Mouse (Mus musculus): ENCODE data around the gene Celf3. TPM values are rescaled to one million over a fixed set of nuclear protein-coding genes. Genes with fewer than 3 reads are reported as not detected.

Celf3 gene
- polyA plus RNA-seq, 1 experiment, result 0.07 TPM

DNA sequence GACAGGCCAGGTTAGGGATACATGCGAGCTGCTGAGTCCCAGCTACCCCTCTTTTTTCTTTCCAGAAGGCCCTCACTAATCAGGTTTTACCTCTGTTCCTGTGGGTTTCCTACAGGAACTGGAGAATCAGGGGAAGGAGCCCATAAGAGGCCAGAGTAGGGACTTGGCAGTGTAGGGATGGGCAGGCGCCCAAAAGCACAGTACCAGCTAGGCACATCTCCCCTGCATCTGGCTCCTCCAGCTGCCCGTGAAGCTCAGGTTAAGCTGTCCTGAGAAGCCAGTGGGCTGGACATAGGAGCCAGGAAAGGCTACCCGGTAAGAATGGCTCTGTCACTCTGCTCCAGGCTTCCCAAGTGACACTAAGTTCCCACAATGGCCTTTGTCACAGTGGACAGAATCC, 3.3 kb downstream of the Celf3 start:
- no peak for TF ChIP-seq MYOD1 (IDR thresholded peaks at IDR 0.05; ENCODE audit: control insufficient read depth, insufficient read length, low read depth)
- TF ChIP-seq CTCF (IDR thresholded peaks at IDR 0.05; ENCODE audit: control insufficient read depth, insufficient read depth, insufficient read length), result no peak
- no peak for TF ChIP-seq CEBPB (IDR thresholded peaks at IDR 0.05; ENCODE audit: low read depth)
- TF ChIP-seq MYOG (IDR thresholded peaks at IDR 0.05; ENCODE audit: control insufficient read depth, extremely low read depth, insufficient read length), result no peak
- TF ChIP-seq FOSL1 (IDR thresholded peaks at IDR 0.05; ENCODE audit: insufficient read depth, low read length, poor library complexity, severe bottlenecking), result no peak
- TF ChIP-seq USF1 (IDR thresholded peaks at IDR 0.05; ENCODE audit: low read depth), result no peak
- TF ChIP-seq MAX (IDR thresholded peaks at IDR 0.05), result no peak

DNA sequence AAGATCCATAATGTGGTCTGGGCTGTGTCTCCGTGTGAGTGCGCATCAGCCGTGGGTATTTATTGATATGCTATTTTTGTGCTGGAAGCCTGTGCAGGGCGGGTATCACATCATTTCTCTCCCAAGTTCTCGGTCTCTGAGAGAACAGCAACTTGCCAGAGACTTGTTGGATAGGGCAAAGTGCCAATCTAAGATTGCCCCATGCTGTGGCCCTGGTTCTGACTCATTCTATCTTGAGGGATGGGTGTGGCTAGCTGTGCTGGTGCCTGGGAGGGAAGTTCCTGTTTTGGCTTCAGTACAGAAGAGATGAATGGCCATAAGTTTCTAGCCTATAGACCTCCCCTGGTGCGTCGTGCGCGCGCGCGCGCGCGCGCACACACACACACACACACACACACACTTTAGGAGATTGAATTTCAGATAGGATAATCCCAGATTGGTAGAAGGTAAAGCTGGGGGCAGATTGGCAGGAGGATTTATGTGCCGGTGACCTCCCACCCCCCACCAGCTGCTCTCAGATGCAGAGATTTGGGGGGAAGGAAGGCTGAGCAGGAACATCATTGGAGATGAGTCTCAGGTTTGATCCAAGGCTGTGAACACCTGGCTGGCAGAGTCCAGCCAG, 4.8 kb downstream of the Celf3 start:
- no peaks in the 10 kb centered on the region for H3K79me2 ChIP-seq (ENCODE audit: control insufficient read depth, insufficient read depth)
- H3K4me3 ChIP-seq (ENCODE audit: insufficient read depth, poor library complexity, severe bottlenecking), result no peak overlapping the region
- TF ChIP-seq MYOG (IDR thresholded peaks at IDR 0.05; ENCODE audit: control insufficient read depth, extremely low read depth, insufficient read length) (no peak), MAX (IDR thresholded peaks at IDR 0.05) (no peak), FOSL1 (IDR thresholded peaks at IDR 0.05; ENCODE audit: insufficient read depth, low read length, poor library complexity, severe bottlenecking) (no peak), CTCF (IDR thresholded peaks at IDR 0.05; ENCODE audit: control insufficient read depth, insufficient read depth, insufficient read length) (no peak), USF1 (IDR thresholded peaks at IDR 0.05; ENCODE audit: low read depth) (no peak), MYOD1 (IDR thresholded peaks at IDR 0.05; ENCODE audit: control insufficient read depth, insufficient read length, low read depth) (no peak), CEBPB (IDR thresholded peaks at IDR 0.05; ENCODE audit: low read depth) (no peak)
- H3K27me3 ChIP-seq (ENCODE audit: control insufficient read depth, insufficient read depth, insufficient read length), result no peaks in the 10 kb centered on the region
- no peaks in the 10 kb centered on the region for H3K36me3 ChIP-seq (ENCODE audit: control insufficient read depth, insufficient read depth)
- no peak overlapping the region for H3ac ChIP-seq (ENCODE audit: control insufficient read depth, insufficient read length, low read depth)
- H3K79me3 ChIP-seq (ENCODE audit: low read depth), result no peaks in the 10 kb centered on the region

More for the DNA sequence above, 3.3 kb downstream of the Celf3 start:
- no peak overlapping the region for H3K4me3 ChIP-seq (ENCODE audit: insufficient read depth, poor library complexity, severe bottlenecking)
- H3K79me3 ChIP-seq (ENCODE audit: low read depth), result no peaks in the 10 kb centered on the region
- no peak overlapping the region for H3ac ChIP-seq (ENCODE audit: control insufficient read depth, insufficient read length, low read depth)
- no peaks in the 10 kb centered on the region for H3K36me3 ChIP-seq (ENCODE audit: control insufficient read depth, insufficient read depth)
- H3K27me3 ChIP-seq (ENCODE audit: control insufficient read depth, insufficient read depth, insufficient read length), result no peaks in the 10 kb centered on the region
- no peaks in the 10 kb centered on the region for H3K79me2 ChIP-seq (ENCODE audit: control insufficient read depth, insufficient read depth)

DNA sequence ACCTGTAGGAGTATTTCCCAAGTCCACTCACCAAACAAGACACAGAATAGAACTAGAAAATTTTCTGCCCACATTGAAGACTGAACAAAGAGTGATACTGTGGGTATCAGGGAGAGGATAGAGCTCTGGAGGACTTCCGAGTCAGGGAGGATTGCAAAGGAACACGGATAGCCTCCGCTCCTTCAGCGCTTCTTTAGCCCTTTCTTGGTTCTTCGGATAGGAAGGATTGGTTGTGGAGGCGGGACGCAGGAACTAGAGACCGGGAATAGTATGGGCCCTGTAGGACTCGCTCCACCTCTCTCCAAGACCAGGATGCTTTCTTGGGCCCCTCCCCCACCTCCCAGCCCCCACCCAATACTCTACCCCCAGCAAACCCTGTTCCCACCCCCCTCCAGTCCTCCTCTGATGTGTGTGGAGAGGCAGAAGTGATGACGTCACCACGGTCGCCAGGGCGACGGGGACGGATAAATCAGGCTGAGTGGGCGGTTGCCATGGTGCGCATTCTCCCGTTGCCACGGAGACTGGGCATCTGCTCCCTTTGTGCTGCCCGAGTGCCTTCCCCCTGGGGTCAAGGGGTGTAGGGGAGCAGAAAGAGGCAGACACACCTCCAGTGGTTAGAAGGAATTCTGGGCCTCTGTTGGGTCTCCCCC, 5.8 kb downstream of the Celf3 start:
- Histone ChIP-seq H3K4me3 (ENCODE audit: insufficient read depth, poor library complexity, severe bottlenecking) (no peak overlapping the region), H3K27me3 (ENCODE audit: control insufficient read depth, insufficient read depth, insufficient read length) (no peaks in the 10 kb centered on the region), H3K36me3 (ENCODE audit: control insufficient read depth, insufficient read depth) (no peaks in the 10 kb centered on the region), H3ac (ENCODE audit: control insufficient read depth, insufficient read length, low read depth) (no peak overlapping the region), H3K79me3 (ENCODE audit: low read depth) (no peaks in the 10 kb centered on the region), H3K79me2 (ENCODE audit: control insufficient read depth, insufficient read depth) (no peaks in the 10 kb centered on the region)
- TF ChIP-seq CEBPB (IDR thresholded peaks at IDR 0.05; ENCODE audit: low read depth) (no peak), USF1 (IDR thresholded peaks at IDR 0.05; ENCODE audit: low read depth) (no peak), MAX (IDR thresholded peaks at IDR 0.05) (no peak), FOSL1 (IDR thresholded peaks at IDR 0.05; ENCODE audit: insufficient read depth, low read length, poor library complexity, severe bottlenecking) (no peak), MYOG (IDR thresholded peaks at IDR 0.05; ENCODE audit: control insufficient read depth, extremely low read depth, insufficient read length) (no peak), MYOD1 (IDR thresholded peaks at IDR 0.05; ENCODE audit: control insufficient read depth, insufficient read length, low read depth) (no peak), CTCF (IDR thresholded peaks at IDR 0.05; ENCODE audit: control insufficient read depth, insufficient read depth, insufficient read length) (no peak)

DNA sequence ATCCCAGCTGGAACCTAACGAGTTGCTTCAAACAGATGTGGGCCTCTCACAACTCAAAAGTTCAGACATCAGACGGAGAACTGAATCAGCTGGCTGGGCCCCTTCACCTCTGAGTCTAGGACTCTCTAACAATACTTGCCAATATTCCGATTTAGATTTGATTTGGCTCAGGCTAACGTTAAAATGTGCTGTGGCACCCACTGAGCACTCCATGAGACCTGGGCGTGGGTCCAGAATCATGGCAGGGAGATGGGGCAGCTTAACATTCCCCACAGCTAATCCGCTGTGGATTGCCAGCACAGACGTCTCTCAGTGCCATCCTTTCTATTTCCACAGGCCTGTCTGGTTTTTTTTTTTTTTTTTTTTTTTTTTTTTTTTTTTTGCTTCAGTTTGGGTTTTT, 7.8 kb downstream of the Celf3 start:
- H3K36me3 ChIP-seq (ENCODE audit: control insufficient read depth, insufficient read depth), result no peaks in the 10 kb centered on the region
- no peak overlapping the region for H3K4me3 ChIP-seq (ENCODE audit: insufficient read depth, poor library complexity, severe bottlenecking)
- H3K27me3 ChIP-seq (ENCODE audit: control insufficient read depth, insufficient read depth, insufficient read length), result no peaks in the 10 kb centered on the region
- no peaks in the 10 kb centered on the region for H3K79me3 ChIP-seq (ENCODE audit: low read depth)
- H3ac ChIP-seq (ENCODE audit: control insufficient read depth, insufficient read length, low read depth), result no peak overlapping the region
- no peaks in the 10 kb centered on the region for H3K79me2 ChIP-seq (ENCODE audit: control insufficient read depth, insufficient read depth)
- TF ChIP-seq CEBPB (IDR thresholded peaks at IDR 0.05; ENCODE audit: low read depth) (no peak), MAX (IDR thresholded peaks at IDR 0.05) (no peak), CTCF (IDR thresholded peaks at IDR 0.05; ENCODE audit: control insufficient read depth, insufficient read depth, insufficient read length) (no peak), FOSL1 (IDR thresholded peaks at IDR 0.05; ENCODE audit: insufficient read depth, low read length, poor library complexity, severe bottlenecking) (no peak), USF1 (IDR thresholded peaks at IDR 0.05; ENCODE audit: low read depth) (no peak), MYOD1 (IDR thresholded peaks at IDR 0.05; ENCODE audit: control insufficient read depth, insufficient read length, low read depth) (no peak), MYOG (IDR thresholded peaks at IDR 0.05; ENCODE audit: control insufficient read depth, extremely low read depth, insufficient read length) (no peak)

DNA sequence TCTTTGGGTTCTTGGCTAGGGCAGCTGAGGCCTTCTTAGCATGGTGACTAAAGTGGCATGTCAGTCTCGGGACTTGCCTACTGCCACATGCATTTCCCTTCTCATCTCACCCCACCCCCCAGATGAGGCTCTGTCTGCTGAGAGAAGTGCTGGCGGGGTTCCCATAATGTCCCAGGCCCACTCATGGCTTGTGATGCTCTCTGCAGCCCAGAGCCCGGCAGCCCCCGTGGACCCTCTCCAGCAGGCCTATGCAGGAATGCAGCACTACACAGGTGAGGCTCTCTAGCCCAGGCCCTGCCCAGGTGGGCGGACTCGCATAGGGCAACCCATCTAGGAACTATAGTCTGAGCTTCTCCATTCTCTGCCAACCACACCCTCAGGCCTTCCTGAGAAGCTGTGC, 9.5 kb downstream of the Celf3 start:
- TF ChIP-seq MYOD1 (IDR thresholded peaks at IDR 0.05; ENCODE audit: control insufficient read depth, insufficient read length, low read depth) (no peak), FOSL1 (IDR thresholded peaks at IDR 0.05; ENCODE audit: insufficient read depth, low read length, poor library complexity, severe bottlenecking) (no peak), CTCF (IDR thresholded peaks at IDR 0.05; ENCODE audit: control insufficient read depth, insufficient read depth, insufficient read length) (no peak), MAX (IDR thresholded peaks at IDR 0.05) (no peak), MYOG (IDR thresholded peaks at IDR 0.05; ENCODE audit: control insufficient read depth, extremely low read depth, insufficient read length) (no peak), CEBPB (IDR thresholded peaks at IDR 0.05; ENCODE audit: low read depth) (no peak), USF1 (IDR thresholded peaks at IDR 0.05; ENCODE audit: low read depth) (no peak)
- H3K27me3 ChIP-seq (ENCODE audit: control insufficient read depth, insufficient read depth, insufficient read length), result no peaks in the 10 kb centered on the region

More for the DNA sequence above, 9.5 kb downstream of the Celf3 start:
- no peaks in the 10 kb centered on the region for H3K79me2 ChIP-seq (ENCODE audit: control insufficient read depth, insufficient read depth)
- no peak overlapping the region for H3K4me3 ChIP-seq (ENCODE audit: insufficient read depth, poor library complexity, severe bottlenecking)
- H3K36me3 ChIP-seq (ENCODE audit: control insufficient read depth, insufficient read depth), result no peaks in the 10 kb centered on the region
- H3K79me3 ChIP-seq (ENCODE audit: low read depth), result no peaks in the 10 kb centered on the region
- H3ac ChIP-seq (ENCODE audit: control insufficient read depth, insufficient read length, low read depth), result no peak overlapping the region

Data from C2C12 (cell line).